Comparison of ENCODE assay signal across 22 mouse cellular contexts in genomic region chr11:30104177-30104576, GRCm38 (mm10).
DNase-seq lines count a peak whose midpoint lies in the region; ATAC-seq and TF ChIP-seq lines count a peak whose summit lies in the region.
"Had no signal": no experiment of that assay in that cellular context is flagged by ENCODE, and none has a peak within 500 bp of the region (broad histone marks: within the 10 kb centered on the region; RNA-seq: fewer than 3 reads in every experiment).

No protein-coding gene starts in this region.

- no peaks in the 10 kb centered on the region for H3K9me3 ChIP-seq in forebrain, embryonic 11.5 days (ENCODE audit: control insufficient read depth, low read length)
- H3K9me3 ChIP-seq in forebrain, embryonic 15.5 days: no peaks in the 10 kb centered on the region
- no peaks in the 10 kb centered on the region for H3K9me3 ChIP-seq in heart, embryonic 11.5 days (replicated peaks; ENCODE audit: control insufficient read depth, low read length)
- no peaks in the 10 kb centered on the region for H3K9me3 ChIP-seq in heart, embryonic 10.5 days
- H3K9me3 ChIP-seq: G1E had no signal

- intact Hi-C loops in heart, postnatal 36 days (cut with DNase I): loop anchor here (2.0 kb wide), 1 partner anchor 21 kb away; no protein-coding TSS in a partner anchor

- no peak overlapping the region for H3K27ac ChIP-seq in forebrain, embryonic 11.5 days (ENCODE audit: low read depth, low read length)
- H3K27ac ChIP-seq in forebrain, embryonic 15.5 days (replicated peaks): no peak overlapping the region
- H3K27ac ChIP-seq in heart, embryonic 11.5 days (ENCODE audit: low read depth, low read length): no peak overlapping the region
- H3K27ac ChIP-seq in heart, embryonic 10.5 days: no peak overlapping the region
- H3K27ac ChIP-seq in cortical plate, adult 2 months (ENCODE audit: insufficient read depth, low read length): 0 out of 2 replicates have a peak overlapping the region, but pooled peaks have one; percentile 7
- H3K27ac ChIP-seq in thymus, adult 2 months (ENCODE audit: control insufficient read depth, insufficient read depth, low read length): no peak overlapping the region

- TF ChIP-seq POLR2A in cortical plate, adult 2 months (IDR thresholded peaks at IDR 0.05; ENCODE audit: extremely low read depth, insufficient read depth, low read length): no peak
- no peak for TF ChIP-seq POLR2A in thymus, adult 2 months (IDR thresholded peaks at IDR 0.05; ENCODE audit: control insufficient read depth, extremely low read depth, insufficient read depth, low read length, poor library complexity)

- no peaks in the 10 kb centered on the region for H3K27me3 ChIP-seq in forebrain, embryonic 11.5 days (ENCODE audit: control insufficient read depth, insufficient read depth, low read length)
- no peaks in the 10 kb centered on the region for H3K27me3 ChIP-seq in forebrain, embryonic 15.5 days
- no peaks in the 10 kb centered on the region for H3K27me3 ChIP-seq in heart, embryonic 11.5 days (ENCODE audit: control insufficient read depth, insufficient read depth, low read length)
- H3K27me3 ChIP-seq in heart, embryonic 10.5 days (ENCODE audit: insufficient read depth, poor library complexity, severe bottlenecking): no peaks in the 10 kb centered on the region
- H3K27me3 ChIP-seq in thymus, adult 2 months (ENCODE audit: control insufficient read depth, insufficient read depth, low read length): no peaks in the 10 kb centered on the region
- H3K27me3 ChIP-seq: CH12.LX, Patski had no signal

- H3K4me1 ChIP-seq in forebrain, embryonic 11.5 days (replicated peaks; ENCODE audit: control insufficient read depth, insufficient read depth, low read length): no peaks in the 10 kb centered on the region
- H3K4me1 ChIP-seq in forebrain, embryonic 15.5 days: no peaks in the 10 kb centered on the region
- H3K4me1 ChIP-seq in heart, embryonic 11.5 days (ENCODE audit: control insufficient read depth, insufficient read depth, low read length): no peaks in the 10 kb centered on the region
- H3K4me1 ChIP-seq in heart, embryonic 10.5 days: no peaks in the 10 kb centered on the region
- peaks cover 5% of the 10 kb centered on the region; the same call in 1 of the 2 replicates for H3K4me1 ChIP-seq in cortical plate, adult 2 months (ENCODE audit: control insufficient read depth, insufficient read depth, low read length)
- no peaks in the 10 kb centered on the region for H3K4me1 ChIP-seq in thymus, adult 2 months (replicated peaks; ENCODE audit: control insufficient read depth, insufficient read depth, low read length)

- no peak for DNase-seq in forebrain, embryonic 11.5 days (ENCODE audit: low spot score)
- DNase-seq in heart, adult 11 months: peak; percentile 87
- DNase-seq in heart, embryonic 10.5 days (ENCODE audit: low spot score): peak; percentile 56
- DNase-seq in heart, postnatal 36 days: no peak
- DNase-seq in thymus, adult 2 months: no peak
- DNase-seq: adrenal gland, adult 2 months; adrenal gland, adult 8-10 months; adrenal gland, postnatal 10 days; adrenal gland, postnatal 14 days; adrenal gland, postnatal 25 days; adrenal gland, postnatal 36 days; B cell, adult 2 months; cerebellum, adult 11 months; cerebellum, adult 11-12 months had no signal

- TF ChIP-seq CTCF in cortical plate, adult 2 months (IDR thresholded peaks at IDR 0.05; ENCODE audit: extremely low read depth, insufficient read depth, low read length): no peak
- TF ChIP-seq CTCF in thymus, adult 2 months (IDR thresholded peaks at IDR 0.05; ENCODE audit: borderline replicate concordance, control insufficient read depth, extremely low read depth, insufficient read depth, low read length, poor library complexity): no peak

- H3K36me3 ChIP-seq in forebrain, embryonic 11.5 days (ENCODE audit: control insufficient read depth, insufficient read depth, low read length): peaks cover 3% of the 10 kb centered on the region; the same call in 1 of the 2 replicates
- H3K36me3 ChIP-seq in forebrain, embryonic 15.5 days: peaks cover 86% of the 10 kb centered on the region
- peaks cover 59% of the 10 kb centered on the region for H3K36me3 ChIP-seq in heart, embryonic 11.5 days (ENCODE audit: control insufficient read depth, insufficient read depth, low read length)
- H3K36me3 ChIP-seq in heart, embryonic 10.5 days: peaks cover 96% of the 10 kb centered on the region
- peaks cover 66% of the 10 kb centered on the region for H3K36me3 ChIP-seq in thymus, adult 2 months (ENCODE audit: control insufficient read depth, insufficient read depth, low read length)

- H3K4me3 ChIP-seq in forebrain, embryonic 11.5 days (ENCODE audit: low read depth, low read length): no peak overlapping the region
- no peak overlapping the region for H3K4me3 ChIP-seq in forebrain, embryonic 15.5 days
- no peak overlapping the region for H3K4me3 ChIP-seq in heart, embryonic 11.5 days (ENCODE audit: low read depth, low read length)
- no peak overlapping the region for H3K4me3 ChIP-seq in heart, embryonic 10.5 days
- H3K4me3 ChIP-seq in cortical plate, adult 2 months (ENCODE audit: insufficient read depth, low read length): no peak overlapping the region
- H3K4me3 ChIP-seq in thymus, adult 2 months (ENCODE audit: control insufficient read depth, insufficient read depth, low read length): no peak overlapping the region

- 0 out of 2 replicates have a peak, but pooled peaks have one; percentile 15 for ATAC-seq in forebrain, embryonic 11.5 days (replicated peaks; ENCODE audit: low FRiP score)
- ATAC-seq in forebrain, embryonic 15.5 days (replicated peaks): no peak
- no peak for ATAC-seq in heart, embryonic 11.5 days (replicated peaks; ENCODE audit: insufficient number of reproducible peaks, low FRiP score, low TSS enrichment)
- ATAC-seq: activated CD4-positive, CD25-positive, alpha-beta regulatory T cell, adult 4 months; CD4-positive, CD25-positive, alpha-beta regulatory T cell, adult 4 months; Patski had no signal

- H3K4me2 ChIP-seq in forebrain, embryonic 11.5 days (ENCODE audit: low read depth, low read length, severe bottlenecking): no peak overlapping the region
- no peak overlapping the region for H3K4me2 ChIP-seq in forebrain, embryonic 15.5 days (replicated peaks)
- no peak overlapping the region for H3K4me2 ChIP-seq in heart, embryonic 11.5 days

- no peak overlapping the region for H3K9ac ChIP-seq in forebrain, embryonic 11.5 days (ENCODE audit: low read length)
- H3K9ac ChIP-seq in forebrain, embryonic 15.5 days (replicated peaks): no peak overlapping the region
- no peak overlapping the region for H3K9ac ChIP-seq in heart, embryonic 11.5 days (ENCODE audit: low read depth, low read length)

- 94% methylated on average over 10 of the region's 10 CpGs for WGBS in forebrain, embryonic 11.5 days
- WGBS in forebrain, embryonic 15.5 days: 95% methylated on average over 10 of the region's 10 CpGs
- 90% methylated on average over 10 of the region's 10 CpGs for WGBS in heart, embryonic 11.5 days (ENCODE audit: insufficient replicate concordance)
- WGBS in heart, embryonic 10.5 days: 92% methylated on average over 10 of the region's 10 CpGs
- WGBS in thymus, adult 2 months: 98% methylated on average over 10 of the region's 10 CpGs

Comparison
In these comparisons a context has a peak if more than half of its experiments do, and no peak if none do; other contexts are left out.
1. DNase-seq: peak in heart, adult 11 months (single experiment) and heart, embryonic 10.5 days (single experiment); none in forebrain, embryonic 11.5 days (single experiment), heart, postnatal 36 days (0 of 2) and thymus, adult 2 months (single experiment).